In the genomic region with DNA sequence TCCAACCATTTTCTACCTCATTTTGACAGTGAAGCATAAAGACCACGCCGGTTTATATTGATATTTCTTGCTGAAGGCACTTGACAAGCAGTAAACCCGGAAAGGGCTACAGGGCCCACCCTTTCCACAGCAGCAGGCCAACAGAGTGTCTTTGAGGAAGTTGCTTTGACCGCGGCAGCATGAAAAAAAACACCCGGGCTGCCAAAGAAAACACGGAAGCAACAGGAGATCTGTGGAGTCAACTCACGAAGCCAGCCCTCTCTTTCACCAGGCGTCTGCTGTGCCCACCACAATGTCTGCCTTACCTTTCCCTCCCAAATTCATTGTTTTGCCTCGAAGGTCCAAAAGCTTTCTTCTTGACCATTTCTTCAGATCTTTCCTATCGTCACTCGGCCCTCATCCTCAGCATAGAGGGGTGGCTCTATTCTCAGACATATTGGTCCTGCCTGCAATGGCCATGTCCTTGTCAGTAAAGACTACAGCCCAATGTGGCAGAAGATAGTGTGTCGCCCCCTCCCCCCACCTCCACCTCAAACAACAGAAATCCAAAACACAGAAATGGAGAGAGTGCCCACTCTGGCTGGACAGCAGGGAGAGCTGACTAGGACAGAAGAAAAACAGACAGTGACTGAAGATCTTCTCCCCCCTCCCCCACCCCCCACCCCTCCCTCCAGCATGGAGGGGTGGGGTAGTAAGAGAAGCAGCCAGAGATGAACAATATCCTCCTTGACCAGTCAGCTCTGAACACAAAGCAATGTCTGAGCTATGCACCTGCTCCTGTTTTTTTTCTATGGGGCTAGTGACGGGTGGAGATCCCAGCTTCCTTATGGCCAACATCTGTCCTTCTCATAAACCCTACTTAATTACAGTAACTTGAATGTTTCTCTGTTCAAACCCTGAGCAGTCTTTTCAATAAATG, we compare ENCODE assay signal across 8 mouse cellular contexts.
DNase-seq lines count a peak whose midpoint lies in the region; ATAC-seq and TF ChIP-seq lines count a peak whose summit lies in the region.

No protein-coding gene starts in this region.

- no peak overlapping the region for H3K9ac ChIP-seq in heart, embryonic 11.5 days (ENCODE audit: low read depth, low read length)
- H3K9ac ChIP-seq in lung, postnatal 0 days (replicated peaks; ENCODE audit: low read depth), result no peak overlapping the region
- H3K9ac ChIP-seq in neural tube, embryonic 14.5 days (replicated peaks; ENCODE audit: low read depth, low read length), result no peak overlapping the region

- no peak overlapping the region for H3K4me2 ChIP-seq in heart, embryonic 11.5 days
- H3K4me2 ChIP-seq in lung, postnatal 0 days (replicated peaks; ENCODE audit: low read depth, low read length), result 0 out of 2 replicates have a peak overlapping the region, but pooled peaks have one; percentile 9
- H3K4me2 ChIP-seq in neural tube, embryonic 14.5 days (ENCODE audit: low read depth, low read length), result no peak overlapping the region; the same call in 1 of the 2 replicates

- ATAC-seq in heart, embryonic 11.5 days (replicated peaks; ENCODE audit: insufficient number of reproducible peaks, low FRiP score, low TSS enrichment), result peak; percentile 42; the same call in 1 of the 2 replicates
- ATAC-seq in lung, postnatal 0 days, result peak; percentile 39
- peak; percentile 64; the same call in 1 of the 2 replicates for ATAC-seq in neural tube, embryonic 14.5 days (ENCODE audit: low read depth)

- 44% methylated on average over 14 of the region's 14 CpGs for WGBS in heart, embryonic 11.5 days (ENCODE audit: insufficient replicate concordance)
- 42% methylated on average over 14 of the region's 14 CpGs for WGBS in lung, postnatal 0 days
- WGBS in neural tube, embryonic 14.5 days, result 66% methylated on average over 14 of the region's 14 CpGs

- no peak for TF ChIP-seq CTCF in lung, postnatal 0 days (IDR thresholded peaks at IDR 0.05)

- peak; percentile 39 to 45 for DNase-seq in left cerebral cortex, postnatal 14 days (ENCODE audit: low spot score in 2 of 2)
- no peak for DNase-seq in left cerebral cortex, adult 18-20 months (ENCODE audit: low spot score in 2 of 2)
- peak; percentile 71 to 73 for DNase-seq in kidney, adult 8-10 months
- DNase-seq in lung, postnatal 0 days (ENCODE audit: low spot score), result peak; percentile 74
- no peak for DNase-seq in MN1 (ENCODE audit: low spot score)

- H3K27ac ChIP-seq in brown adipose tissue, adult 24 weeks (replicated peaks; ENCODE audit: low read depth, low read length), result peak overlapping the region; percentile 87
- no peak overlapping the region for H3K27ac ChIP-seq in heart, embryonic 11.5 days (ENCODE audit: low read depth, low read length)
- peak overlapping the region; percentile 69 for H3K27ac ChIP-seq in lung, postnatal 0 days (ENCODE audit: low read length)
- no peak overlapping the region; the same call in 1 of the 2 replicates for H3K27ac ChIP-seq in neural tube, embryonic 14.5 days (ENCODE audit: low read depth, low read length)

- H3K9me3 ChIP-seq in heart, embryonic 11.5 days (replicated peaks; ENCODE audit: control insufficient read depth, low read length), result no peaks in the 10 kb centered on the region
- H3K9me3 ChIP-seq in lung, postnatal 0 days (ENCODE audit: low read length), result no peaks in the 10 kb centered on the region
- H3K9me3 ChIP-seq in neural tube, embryonic 14.5 days (ENCODE audit: control insufficient read depth, low read length), result no peaks in the 10 kb centered on the region

- no peaks in the 10 kb centered on the region for H3K27me3 ChIP-seq in heart, embryonic 11.5 days (ENCODE audit: control insufficient read depth, insufficient read depth, low read length)
- no peaks in the 10 kb centered on the region for H3K27me3 ChIP-seq in lung, postnatal 0 days (replicated peaks; ENCODE audit: insufficient read depth, low read length)
- no peaks in the 10 kb centered on the region for H3K27me3 ChIP-seq in neural tube, embryonic 14.5 days (ENCODE audit: control insufficient read depth, insufficient read depth, low read length)

- no peak for TF ChIP-seq EP300 in lung, postnatal 0 days (IDR thresholded peaks at IDR 0.05)

- peaks cover 9% of the 10 kb centered on the region for H3K4me1 ChIP-seq in brown adipose tissue, adult 24 weeks (ENCODE audit: control insufficient read depth, insufficient read depth, insufficient read length, low read length)
- H3K4me1 ChIP-seq in heart, embryonic 11.5 days (ENCODE audit: control insufficient read depth, insufficient read depth, low read length), result no peaks in the 10 kb centered on the region; the same call in 1 of the 2 replicates
- no peaks in the 10 kb centered on the region for H3K4me1 ChIP-seq in lung, postnatal 0 days (ENCODE audit: insufficient read depth, low read depth, low read length)
- H3K4me1 ChIP-seq in neural tube, embryonic 14.5 days (ENCODE audit: control insufficient read depth, insufficient read depth, low read length), result 0 out of 2 replicates have a peak, but pooled peaks cover 3% of the 10 kb centered on the region

- intact Hi-C loops in left cerebral cortex, postnatal 14 days (cut with DNase I), result loop anchor here (5.0 to 10.0 kb wide), 3 partner anchors 236 to 526 kb away; a partner anchor contains a TSS

- peak overlapping the region; percentile 42 for H3K4me3 ChIP-seq in brown adipose tissue, adult 24 weeks (ENCODE audit: insufficient read depth, low read depth, low read length)
- no peak overlapping the region for H3K4me3 ChIP-seq in heart, embryonic 11.5 days (ENCODE audit: low read depth, low read length)
- no peak overlapping the region for H3K4me3 ChIP-seq in lung, postnatal 0 days (ENCODE audit: low read depth, low read length)
- no peak overlapping the region for H3K4me3 ChIP-seq in neural tube, embryonic 14.5 days (ENCODE audit: low read depth, low read length)

- H3K36me3 ChIP-seq in heart, embryonic 11.5 days (ENCODE audit: control insufficient read depth, insufficient read depth, low read length), result no peaks in the 10 kb centered on the region
- no peaks in the 10 kb centered on the region for H3K36me3 ChIP-seq in lung, postnatal 0 days (ENCODE audit: insufficient read depth, low read length)
- no peaks in the 10 kb centered on the region for H3K36me3 ChIP-seq in neural tube, embryonic 14.5 days (ENCODE audit: control insufficient read depth, insufficient read depth, low read length)

Comparison
In these comparisons a context has a peak if more than half of its experiments do, and no peak if none do; other contexts are left out.
1. DNase-seq: peak in left cerebral cortex, postnatal 14 days (2 of 2), kidney, adult 8-10 months (2 of 2) and lung, postnatal 0 days (single experiment); none in left cerebral cortex, adult 18-20 months (0 of 2) and MN1 (single experiment).
2. H3K27ac ChIP-seq: peak in brown adipose tissue, adult 24 weeks (single experiment) and lung, postnatal 0 days (single experiment); none in heart, embryonic 11.5 days (single experiment) and neural tube, embryonic 14.5 days (single experiment).
3. Peak in every context shown above with its lines, with median percentiles within 50 percentile points of each other: ATAC-seq.